Comparison of ENCODE assay signal across 13 mouse cellular contexts in genomic region chr1:192380596-192381041, GRCm38 (mm10).
DNase-seq lines count a peak whose midpoint lies in the region; ATAC-seq and TF ChIP-seq lines count a peak whose summit lies in the region.
"Had no signal": no experiment of that assay in that cellular context is flagged by ENCODE, and none has a peak within 500 bp of the region (broad histone marks: within the 10 kb centered on the region; RNA-seq: fewer than 3 reads in every experiment).

No protein-coding gene starts in this region.

- WGBS in kidney, embryonic 14.5 days: 54% methylated on average over 5 of the region's 5 CpGs
- WGBS in stomach, embryonic 15.5 days: 57% methylated on average over 5 of the region's 5 CpGs
- WGBS in stomach, postnatal 0 days: 60% methylated on average over 5 of the region's 5 CpGs
- WGBS in intestine, postnatal 0 days: 69% methylated on average over 5 of the region's 5 CpGs

- H3K4me2 ChIP-seq in kidney, embryonic 14.5 days (replicated peaks; ENCODE audit: low read depth, low read length): no peak overlapping the region
- H3K4me2 ChIP-seq in stomach, embryonic 15.5 days: no peak overlapping the region
- H3K4me2 ChIP-seq in stomach, postnatal 0 days (replicated peaks; ENCODE audit: low read depth): no peak overlapping the region
- no peak overlapping the region for H3K4me2 ChIP-seq in intestine, postnatal 0 days (replicated peaks; ENCODE audit: low read depth)
- H3K4me2 ChIP-seq: heart, embryonic 15.5 days; limb, embryonic 13.5 days; lung, embryonic 15.5 days; midbrain, embryonic 12.5 days had no signal

- H3K4me3 ChIP-seq in kidney, embryonic 14.5 days (ENCODE audit: low read length): no peak overlapping the region
- H3K4me3 ChIP-seq in stomach, embryonic 15.5 days (replicated peaks): no peak overlapping the region
- H3K4me3 ChIP-seq in stomach, postnatal 0 days (ENCODE audit: low read depth, low read length): no peak overlapping the region
- H3K4me3 ChIP-seq in intestine, postnatal 0 days (ENCODE audit: low read depth, low read length): no peak overlapping the region
- H3K4me3 ChIP-seq: heart, embryonic 15.5 days; limb, embryonic 13.5 days; lung, embryonic 15.5 days; midbrain, embryonic 12.5 days had no signal

- peak; percentile 64 for ATAC-seq in kidney, embryonic 14.5 days (ENCODE audit: low FRiP score, low TSS enrichment)
- ATAC-seq in stomach, embryonic 15.5 days (ENCODE audit: insufficient read depth, low FRiP score, low read depth): peak; percentile 31; the same call in 1 of the 2 replicates
- ATAC-seq in stomach, postnatal 0 days (ENCODE audit: low FRiP score, low TSS enrichment): no peak
- ATAC-seq in intestine, postnatal 0 days: no peak

- no peaks in the 10 kb centered on the region for H3K9me3 ChIP-seq in kidney, embryonic 14.5 days (ENCODE audit: control insufficient read depth, low read length)
- H3K9me3 ChIP-seq in stomach, embryonic 15.5 days: no peaks in the 10 kb centered on the region
- H3K9me3 ChIP-seq in stomach, postnatal 0 days (ENCODE audit: control insufficient read depth, low read length): no peaks in the 10 kb centered on the region
- H3K9me3 ChIP-seq in intestine, postnatal 0 days (ENCODE audit: control insufficient read depth): no peaks in the 10 kb centered on the region
- H3K9me3 ChIP-seq: heart, embryonic 15.5 days; limb, embryonic 13.5 days; lung, embryonic 15.5 days; midbrain, embryonic 12.5 days had no signal

- H3K27me3 ChIP-seq in kidney, embryonic 14.5 days (ENCODE audit: control insufficient read depth, insufficient read depth, low read length): no peaks in the 10 kb centered on the region
- no peaks in the 10 kb centered on the region for H3K27me3 ChIP-seq in stomach, embryonic 15.5 days (replicated peaks)
- H3K27me3 ChIP-seq in stomach, postnatal 0 days (ENCODE audit: control insufficient read depth, insufficient read depth, low read length): no peaks in the 10 kb centered on the region
- no peaks in the 10 kb centered on the region for H3K27me3 ChIP-seq in intestine, postnatal 0 days (replicated peaks; ENCODE audit: control insufficient read depth, insufficient read depth, low read length)
- H3K27me3 ChIP-seq: heart, embryonic 15.5 days; limb, embryonic 13.5 days; lung, embryonic 15.5 days; midbrain, embryonic 12.5 days had no signal

- 0 out of 2 replicates have a peak, but pooled peaks cover 4% of the 10 kb centered on the region for H3K4me1 ChIP-seq in kidney, embryonic 14.5 days (ENCODE audit: control insufficient read depth, insufficient read depth, low read length)
- no peaks in the 10 kb centered on the region for H3K4me1 ChIP-seq in stomach, embryonic 15.5 days
- H3K4me1 ChIP-seq in stomach, postnatal 0 days (replicated peaks; ENCODE audit: control insufficient read depth, insufficient read depth): no peaks in the 10 kb centered on the region
- H3K4me1 ChIP-seq in intestine, postnatal 0 days (replicated peaks; ENCODE audit: control insufficient read depth, insufficient read depth, low read length): no peaks in the 10 kb centered on the region
- H3K4me1 ChIP-seq: heart, embryonic 15.5 days; limb, embryonic 13.5 days; lung, embryonic 15.5 days; midbrain, embryonic 12.5 days had no signal

- no peak overlapping the region for H3K9ac ChIP-seq in kidney, embryonic 14.5 days (ENCODE audit: low read depth, low read length)
- H3K9ac ChIP-seq in stomach, embryonic 15.5 days: no peak overlapping the region
- no peak overlapping the region for H3K9ac ChIP-seq in stomach, postnatal 0 days (ENCODE audit: low read length)
- no peak overlapping the region for H3K9ac ChIP-seq in intestine, postnatal 0 days (ENCODE audit: low read depth, low read length)
- H3K9ac ChIP-seq: heart, embryonic 15.5 days; limb, embryonic 13.5 days; lung, embryonic 15.5 days; midbrain, embryonic 12.5 days had no signal

- TF ChIP-seq CTCF in stomach, postnatal 0 days (IDR thresholded peaks at IDR 0.05; ENCODE audit: low read depth): no peak
- TF ChIP-seq CTCF in intestine, postnatal 0 days (IDR thresholded peaks at IDR 0.05; ENCODE audit: low read depth): no peak

- DNase-seq in kidney, postnatal 10 days: no peak
- no peak for DNase-seq in stomach, postnatal 0 days (ENCODE audit: low spot score)
- DNase-seq in cerebellum, adult 9-10 months: peak; percentile 92
- DNase-seq in testis, postnatal 14 days (ENCODE audit: low spot score): no peak
- DNase-seq: gastrocnemius, postnatal 36 days; right cerebral cortex, postnatal 4 days had no signal

- no peak overlapping the region for H3K27ac ChIP-seq in kidney, embryonic 14.5 days (ENCODE audit: low read depth, low read length)
- H3K27ac ChIP-seq in stomach, embryonic 15.5 days: no peak overlapping the region
- no peak overlapping the region for H3K27ac ChIP-seq in stomach, postnatal 0 days (replicated peaks)
- no peak overlapping the region for H3K27ac ChIP-seq in intestine, postnatal 0 days (ENCODE audit: low read depth, low read length)
- H3K27ac ChIP-seq: heart, embryonic 15.5 days; limb, embryonic 13.5 days; lung, embryonic 15.5 days; midbrain, embryonic 12.5 days had no signal

- H3K36me3 ChIP-seq in kidney, embryonic 14.5 days (ENCODE audit: control insufficient read depth, insufficient read depth, low read length): no peaks in the 10 kb centered on the region
- no peaks in the 10 kb centered on the region for H3K36me3 ChIP-seq in stomach, embryonic 15.5 days
- no peaks in the 10 kb centered on the region for H3K36me3 ChIP-seq in stomach, postnatal 0 days (ENCODE audit: control insufficient read depth, insufficient read depth, low read length)
- no peaks in the 10 kb centered on the region for H3K36me3 ChIP-seq in intestine, postnatal 0 days (ENCODE audit: control insufficient read depth, insufficient read depth)
- H3K36me3 ChIP-seq: heart, embryonic 15.5 days; limb, embryonic 13.5 days; lung, embryonic 15.5 days; midbrain, embryonic 12.5 days had no signal

- no peak for TF ChIP-seq EP300 in stomach, postnatal 0 days (optimal IDR thresholded peaks at IDR 0.05)

Comparison
In these comparisons a context has a peak if more than half of its experiments do, and no peak if none do; other contexts are left out.
1. ATAC-seq: peak in kidney, embryonic 14.5 days (single experiment) and stomach, embryonic 15.5 days (single experiment); none in stomach, postnatal 0 days (single experiment) and intestine, postnatal 0 days (single experiment).